ENCODE assay signal across 14 mouse cellular contexts in genomic region chr13:46226956-46227355, GRCm38 (mm10). TPM values are rescaled to one million over a fixed set of nuclear protein-coding genes. Genes with fewer than 3 reads are reported as not detected.
DNase-seq lines count a peak whose midpoint lies in the region; ATAC-seq and TF ChIP-seq lines count a peak whose summit lies in the region.
"Had no signal": no experiment of that assay in that cellular context is flagged by ENCODE, and none has a peak within 500 bp of the region (broad histone marks: within the 10 kb centered on the region; RNA-seq: fewer than 3 reads in every experiment).

No protein-coding gene starts in this region.

- no peak overlapping the region for H3K27ac ChIP-seq in heart, embryonic 10.5 days
- H3K27ac ChIP-seq: heart, embryonic 15.5 days had no signal

- H3K27me3 ChIP-seq in heart, embryonic 10.5 days (ENCODE audit: insufficient read depth, poor library complexity, severe bottlenecking): no peaks in the 10 kb centered on the region
- H3K27me3 ChIP-seq: heart, embryonic 15.5 days had no signal

- DNase-seq in heart, adult 18-20 months: peak; percentile 73 to 79
- DNase-seq in heart, embryonic 10.5 days (ENCODE audit: low spot score): no peak
- DNase-seq in lung, postnatal 10 days: peak; percentile 33
- DNase-seq in lung, adult 2 months: no peak
- peak; percentile 28 to 69 for DNase-seq in heart, adult 9 months (ENCODE audit: low spot score in 2 of 2)
- no peak for DNase-seq in cerebellum, postnatal 4 days (ENCODE audit: low spot score in 2 of 2)

- no peak for TF ChIP-seq CTCF in lung, adult 2 months (IDR thresholded peaks at IDR 0.05; ENCODE audit: insufficient read depth, low read length)

- no peaks in the 10 kb centered on the region for H3K36me3 ChIP-seq in heart, embryonic 10.5 days
- H3K36me3 ChIP-seq: heart, embryonic 15.5 days had no signal

- no peak for TF ChIP-seq POLR2A in lung, adult 2 months (IDR thresholded peaks at IDR 0.05; ENCODE audit: borderline replicate concordance, extremely low read depth, low read depth, low read length)

- peaks cover 7% of the 10 kb centered on the region; the same call in 1 of the 2 replicates for H3K4me1 ChIP-seq in heart, embryonic 10.5 days
- peaks cover 2% of the 10 kb centered on the region for H3K4me1 ChIP-seq in lung, adult 2 months (ENCODE audit: control insufficient read depth, insufficient read depth, low read length)

- H3K4me3 ChIP-seq in heart, embryonic 10.5 days: no peak overlapping the region
- no peak overlapping the region for H3K4me3 ChIP-seq in lung, adult 2 months (replicated peaks; ENCODE audit: extremely low read depth, low read depth, low read length)
- H3K4me3 ChIP-seq: heart, embryonic 15.5 days; myocyte had no signal

- no peak for ATAC-seq in megakaryocyte, adult 5-6 weeks (ENCODE audit: poor library complexity, severe bottlenecking)
- ATAC-seq: intestine, embryonic 16.5 days had no signal

- H3K9me3 ChIP-seq in heart, embryonic 10.5 days: no peaks in the 10 kb centered on the region
- H3K9me3 ChIP-seq: heart, embryonic 15.5 days had no signal

- WGBS in heart, embryonic 10.5 days: 37% methylated on average over 2 of the region's 2 CpGs
- WGBS in lung, adult 2 months: 40% methylated on average over 2 of the region's 2 CpGs

RNA-seq across cellular contexts. Expression of gene Stmnd1, which starts 46.6 kb away (rescaled TPM):
- total RNA-seq in heart, adult 18-20 months (2021): under 1 TPM; 0.32 to 0.62 TPM
- 0.25 and 0.44 TPM in 2 replicates for polyA plus RNA-seq in heart, embryonic 10.5 days (2016; fragmentation: Nextera tagmentation; extraction: Ambion mirVana)
- 1.3 and 2.4 TPM in 2 replicates for polyA plus RNA-seq in lung, adult 2 months (2012; rRNA removed)
- total RNA-seq in megakaryocyte, adult 5-6 weeks (2015): not detected in 2 replicates
- total RNA-seq in megakaryocyte, adult 5-6 weeks (2017): not detected in 2 replicates
- total RNA-seq: left cerebral cortex, postnatal 25 days; MEL had no signal
- polyA plus RNA-seq: frontal cortex, adult 2 months; liver, embryonic 11.5 days had no signal

Comparison
In these comparisons a context has a peak if more than half of its experiments do, and no peak if none do; other contexts are left out.
1. DNase-seq: peak in heart, adult 18-20 months (2 of 2), lung, postnatal 10 days (single experiment) and heart, adult 9 months (2 of 2); none in heart, embryonic 10.5 days (single experiment), lung, adult 2 months (single experiment) and cerebellum, postnatal 4 days (0 of 2).